Mouse (Mus musculus): ENCODE data around the gene Gal3st2c.
"Not testable (repeated sequence)": the region's sequence is repeated elsewhere in the genome, so short reads cannot be mapped to it uniquely, and the experiment has no call there.

GRCm38 (mm10) chr1:93975764-93976163 lies 14.5 kb upstream of the Gal3st2c start:
- not testable (repeated sequence) for TF ChIP-seq CTCF (IDR thresholded peaks at IDR 0.05; ENCODE audit: extremely low read depth, insufficient read depth, insufficient read length, insufficient replicate concordance); POLR2A (IDR thresholded peaks at IDR 0.05; ENCODE audit: low read depth, low read length)

All from spleen, adult 2 months (tissue).